In genomic region chr17:31385671-31386665, GRCm38 (mm10) we compare ENCODE assay signal across 8 mouse cellular contexts. TPM values are rescaled to one million over a fixed set of nuclear protein-coding genes. Genes with fewer than 3 reads are reported as not detected.
DNase-seq lines count a peak whose midpoint lies in the region; ATAC-seq lines count a peak whose summit lies in the region.

Gene Pde9a, plus strand, starts transcription at chr17:31386210.

- H3K36me3 ChIP-seq in hindbrain, embryonic 12.5 days, result no peaks in the 10 kb centered on the region
- no peaks in the 10 kb centered on the region for H3K36me3 ChIP-seq in lung, embryonic 16.5 days (ENCODE audit: control insufficient read depth, insufficient read depth, low read length)

- WGBS in hindbrain, embryonic 12.5 days, result under 1% methylated on average over 39 of the region's 56 CpGs
- WGBS in lung, embryonic 16.5 days, result under 1% methylated on average over 35 of the region's 56 CpGs

- peak; percentile 93 for DNase-seq in R1 (ENCODE audit: low read depth, low spot score)
- DNase-seq in cerebellum, postnatal 14 days, result peak; percentile 80 to 84
- DNase-seq in frontal cortex, postnatal 36 days (ENCODE audit: low spot score in 2 of 2), result peak; percentile 51 to 54
- peak in 1 of 2 experiments; percentile 63 for DNase-seq in layer of hippocampus, postnatal 14 days (ENCODE audit: low spot score in 2 of 2)
- peak; percentile 84 for DNase-seq in retina, embryonic 14.5 days (ENCODE audit: low spot score)
- DNase-seq in urinary bladder, postnatal 10 days (ENCODE audit: low spot score), result peak; percentile 21

- no peaks in the 10 kb centered on the region for H3K9me3 ChIP-seq in hindbrain, embryonic 12.5 days (replicated peaks)
- H3K9me3 ChIP-seq in lung, embryonic 16.5 days (ENCODE audit: control insufficient read depth, low read length), result no peaks in the 10 kb centered on the region

- peak within 1 kb of the TSS; percentile 85 for H3K9ac ChIP-seq in hindbrain, embryonic 12.5 days
- peak within 1 kb of the TSS; percentile 85 for H3K9ac ChIP-seq in lung, embryonic 16.5 days (ENCODE audit: low read length)

- H3K4me1 ChIP-seq in hindbrain, embryonic 12.5 days, result peaks cover 49% of the 10 kb centered on the region
- peaks cover 50% of the 10 kb centered on the region for H3K4me1 ChIP-seq in lung, embryonic 16.5 days (replicated peaks; ENCODE audit: control insufficient read depth, insufficient read depth, low read length)

- H3K4me3 ChIP-seq in hindbrain, embryonic 12.5 days, result peak within 1 kb of the TSS; percentile 84
- peak within 1 kb of the TSS; percentile 86 for H3K4me3 ChIP-seq in lung, embryonic 16.5 days (ENCODE audit: low read length)

- H3K27me3 ChIP-seq in hindbrain, embryonic 12.5 days, result peaks cover 8% of the 10 kb centered on the region; the same call in 1 of the 2 replicates
- H3K27me3 ChIP-seq in lung, embryonic 16.5 days (ENCODE audit: control insufficient read depth, insufficient read depth, low read depth, low read length), result no peaks in the 10 kb centered on the region

- H3K27ac ChIP-seq in hindbrain, embryonic 12.5 days, result peak within 1 kb of the TSS; percentile 75
- peak within 1 kb of the TSS; percentile 77 for H3K27ac ChIP-seq in lung, embryonic 16.5 days (ENCODE audit: low read length)

- peak; percentile 87 for ATAC-seq in hindbrain, embryonic 12.5 days (ENCODE audit: low FRiP score)
- ATAC-seq in lung, embryonic 16.5 days (ENCODE audit: low read depth), result peak; percentile 86

- H3K4me2 ChIP-seq in hindbrain, embryonic 12.5 days (replicated peaks), result peak within 1 kb of the TSS; percentile 79
- peak within 1 kb of the TSS; percentile 97 for H3K4me2 ChIP-seq in lung, embryonic 16.5 days (ENCODE audit: low read depth, low read length)

RNA-seq across cellular contexts. Expression of gene Pde9a, which starts in this region (rescaled TPM):
- 30.4 and 33.3 TPM in 2 replicates for polyA plus RNA-seq in hindbrain, embryonic 12.5 days (2016; fragmentation: Nextera tagmentation; extraction: Ambion mirVana)
- 10 to 100 TPM; 25.9 to 28.3 TPM for total RNA-seq in layer of hippocampus, postnatal 14 days (2021)
- 29.5 and 31.5 TPM in 2 replicates for polyA plus RNA-seq in lung, embryonic 16.5 days (2015; fragmentation: Nextera tagmentation; extraction: Ambion mirVana)
